Mouse (Mus musculus) heart, postnatal 0 days (tissue): ENCODE results near the gene Zkscan8.
"Not testable (repeated sequence)": the region's sequence is repeated elsewhere in the genome, so short reads cannot be mapped to it uniquely, and the experiment has no call there.

Source experiments
- CTCF ChIP-seq: IDR thresholded peaks from 2 replicates; pipeline ENCODE4 v1.5.1; 2016; ENCODE audit warnings: antibody characterized with exemption, control low read depth, low read depth
- EP300 ChIP-seq: IDR thresholded peaks from 2 replicates; pipeline ENCODE4 v1.6.1; 2016; ENCODE audit warnings: antibody characterized with exemption, low read depth

- not testable (repeated sequence) for TF ChIP-seq EP300, CTCF
Measured at GRCm38 (mm10) chr13:21501182-21501581, 29.7 kb downstream of the Zkscan8 start, which contains the start of gene Gm11273.
